Mouse (Mus musculus): ENCODE measurements around the gene Ppp1cb. TPM values are rescaled to one million over a fixed set of nuclear protein-coding genes. Genes with fewer than 3 reads are reported as not detected.

Ppp1cb gene
- total RNA-seq, 2 experiments from 2014 or later = 446 to 490 TPM

Other genes starting within 250 kb of the Ppp1cb start
- 1 to 10 TPM; 1.8 to 2.1 TPM for gene Plb1, start 226.1 kb upstream of the Ppp1cb start, total RNA-seq (2021)
- 10 to 100 TPM; 31.4 to 38.2 TPM for gene Yes1, start 152.3 kb downstream of the Ppp1cb start, total RNA-seq (2021)

Measured in heart, postnatal 10 days (tissue).